Mouse (Mus musculus): ENCODE results near the gene Dpp6.

DNA sequence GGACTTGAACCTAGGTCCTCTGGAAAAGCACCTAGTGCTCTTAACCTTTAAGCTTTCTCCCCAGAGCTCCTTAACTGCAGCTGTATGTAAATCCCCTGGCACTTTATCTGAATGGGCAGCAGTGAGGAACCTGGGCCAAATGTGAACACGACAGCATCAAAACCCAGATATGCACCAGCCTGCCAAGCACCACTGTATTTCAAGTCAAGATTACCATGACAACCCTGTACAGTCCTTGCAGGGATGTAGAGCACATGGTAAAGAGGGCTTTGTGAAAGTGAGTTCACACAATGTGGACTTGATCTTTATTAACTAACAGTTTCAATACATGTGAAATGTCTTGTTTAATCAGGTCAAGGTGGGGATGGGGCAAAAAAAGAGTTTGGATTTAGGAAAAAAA is 162.3 kb downstream of the Dpp6 start:
- TF ChIP-seq CTCF (IDR thresholded peaks at IDR 0.05; ENCODE audit: control insufficient read depth, insufficient read depth, low read length) (no peak), POLR2A (IDR thresholded peaks at IDR 0.05; ENCODE audit: borderline replicate concordance, control insufficient read depth, low read depth, low read length) (no peak)

All from bone marrow, adult 2 months (tissue).